Mouse (Mus musculus) c-Kit-positive CD71-positive TER-119-negative erythroid progenitor cells, embryonic 14.5 days (primary cell): Measurements from ENCODE around the gene Dck.

Experiments
- DNase-seq: peaks from one replicate; pipeline ENCODE4 v3.0.0-alpha.2; 2013; ENCODE audit warnings: low read depth

Gene Dck

GRCm38 (mm10) chr5:88791256-88792245 is 26.8 kb downstream of the Dck start:
- peak; percentile 14 for DNase-seq

- DNase-seq: no peak
Observed at GRCm38 (mm10) chr5:88793676-88794075, 28.9 kb downstream of the Dck start.

GRCm38 (mm10) chr5:88795910-88796584 is 31.3 kb downstream of the Dck start:
- no peak for DNase-seq

GRCm38 (mm10) chr5:88796588-88796987 is 31.8 kb downstream of the Dck start:
- DNase-seq: no peak

GRCm38 (mm10) chr5:88797121-88797520 is 32.3 kb downstream of the Dck start:
- DNase-seq: no peak

GRCm38 (mm10) chr5:88805616-88806015 is 40.8 kb downstream of the Dck start:
- no peak for DNase-seq

GRCm38 (mm10) chr5:88806278-88806677 is 41.5 kb downstream of the Dck start:
- no peak for DNase-seq

GRCm38 (mm10) chr5:88807342-88807741 is 42.5 kb downstream of the Dck start:
- DNase-seq: no peak

- DNase-seq: no peak
Observed at GRCm38 (mm10) chr5:88813188-88813587, 48.4 kb downstream of the Dck start.

- no peak for DNase-seq
Observed at GRCm38 (mm10) chr5:88814552-88814951, 49.8 kb downstream of the Dck start.

GRCm38 (mm10) chr5:88821542-88821941 is 56.7 kb downstream of the Dck start:
- DNase-seq: no peak

- DNase-seq: no peak
Observed at GRCm38 (mm10) chr5:88824838-88825237, 60.0 kb downstream of the Dck start.

GRCm38 (mm10) chr5:88829835-88830571 is 65.2 kb downstream of the Dck start:
- no peak for DNase-seq

- no peak for DNase-seq
Observed at GRCm38 (mm10) chr5:88830880-88831279, 66.1 kb downstream of the Dck start.

GRCm38 (mm10) chr5:88831935-88832334 is 67.1 kb downstream of the Dck start:
- no peak for DNase-seq
